Mouse (Mus musculus) C3H10T1/2 (cell line): Measurements from ENCODE around the gene Hgf. TPM values are rescaled to one million over a fixed set of nuclear protein-coding genes. Genes with fewer than 3 reads are reported as not detected.

ENCODE experiments used
- polyA plus RNA-seq, 2 experiments: library from polyadenylated mRNA; unstranded; fragments of >200 nt; fragmentation: generic; extraction: Trizol; gene quantifications; one replicate each; pipeline ENCODE4 v1.2.1; 2012; ENCODE audit warnings: missing spikeins in 2 of 2

Hgf gene
- 1 to 10 TPM in 1 of 2 experiments, not detected in 1; 2.1 TPM for polyA plus RNA-seq

GRCm38 (mm10) chr5:16553304-16554047, at the start of gene Hgf:
Gene Hgf (plus strand): TSS chr5:16553495.

Other genes with a start within 250 kb of the Hgf start
- under 1 TPM; 0.01 to 0.26 TPM for gene Gm28710, start 238.3 kb downstream of the Hgf start, polyA plus RNA-seq